8 mouse cellular contexts compared by ENCODE assay signal in genomic region chr13:49449318-49449749, GRCm38 (mm10). TPM values are rescaled to one million over a fixed set of nuclear protein-coding genes. Genes with fewer than 3 reads are reported as not detected.
A peak's percentile ranks its signal among the peaks of the same experiment; 100 is the strongest.
DNase-seq lines count a peak whose midpoint lies in the region; ATAC-seq and TF ChIP-seq lines count a peak whose summit lies in the region.

No protein-coding gene starts in this region.

- no peaks in the 10 kb centered on the region for H3K9me3 ChIP-seq in midbrain, embryonic 10.5 days (replicated peaks)

- peak overlapping the region; percentile 69 for H3K27ac ChIP-seq in gastrocnemius, adult 2 months
- no peak overlapping the region for H3K27ac ChIP-seq in midbrain, embryonic 10.5 days (replicated peaks)

- H3K4me1 ChIP-seq in midbrain, embryonic 10.5 days, result no peaks in the 10 kb centered on the region

- no peak; the same call in 1 of the 2 replicates for TF ChIP-seq CTCF in gastrocnemius, adult 2 months (IDR thresholded peaks at IDR 0.05)

- H3K36me3 ChIP-seq in midbrain, embryonic 10.5 days, result peaks cover 76% of the 10 kb centered on the region

- H3K27me3 ChIP-seq in midbrain, embryonic 10.5 days (ENCODE audit: low read depth, poor library complexity, severe bottlenecking), result no peaks in the 10 kb centered on the region

- no peak overlapping the region for H3K4me3 ChIP-seq in gastrocnemius, adult 2 months
- H3K4me3 ChIP-seq in midbrain, embryonic 10.5 days, result no peak overlapping the region

- ATAC-seq in activated CD4-positive, CD25-positive, alpha-beta regulatory T cell, adult 4 months, result peak; percentile 88

- intact Hi-C loops in gastrocnemius, adult 2 months (cut with DNase I), result loop anchor here (1.0 to 5.0 kb wide), 2 partner anchors 73 to 196 kb away; no protein-coding TSS in a partner anchor
- intact Hi-C loops in left cerebral cortex, postnatal 14 days (cut with DNase I), result no loop called here

- peak; percentile 75 to 83 for DNase-seq in cerebellum, postnatal 4 days (ENCODE audit: low spot score in 2 of 2)
- DNase-seq in gastrocnemius, adult 2 months, result peak; percentile 90
- DNase-seq in induced T-regulatory cell, adult 2 months (ENCODE audit: low read depth), result peak; percentile 83
- peak; percentile 84 to 88 for DNase-seq in left cerebral cortex, postnatal 14 days (ENCODE audit: low spot score in 2 of 2)
- DNase-seq in midbrain, embryonic 10.5 days (ENCODE audit: low spot score), result peak; percentile 71
- DNase-seq in right cerebral cortex, postnatal 4 days, result peak; percentile 88
- DNase-seq in yolk sac, embryonic 10.5 days (ENCODE audit: low spot score), result peak; percentile 66

- 57% methylated on average over 5 of the region's 5 CpGs for WGBS in midbrain, embryonic 10.5 days

RNA-seq across cellular contexts. Expression of gene Ippk, which starts 28.3 kb away (rescaled TPM):
- polyA plus RNA-seq in activated CD4-positive, CD25-positive, alpha-beta regulatory T cell, adult 4 months (2017; shearing (Covaris generic)), result 1 to 10 TPM; 2.7 to 4.6 TPM
- total RNA-seq in gastrocnemius, adult 2 months (2021), result 1 to 10 TPM; 5.6 to 6.3 TPM
- total RNA-seq in left cerebral cortex, postnatal 14 days (2021), result 10 to 100 TPM; 12.8 to 14.2 TPM
- polyA plus RNA-seq in midbrain, embryonic 10.5 days (2016; fragmentation: Nextera tagmentation; extraction: Ambion mirVana), result 18.5 and 20.3 TPM in 2 replicates

RNA-seq across cellular contexts. Expression of gene Tes3-ps, which starts 43.8 kb away (rescaled TPM):
- 1 to 10 TPM; 6.6 to 7.3 TPM for polyA plus RNA-seq in activated CD4-positive, CD25-positive, alpha-beta regulatory T cell, adult 4 months (2017; shearing (Covaris generic))
- 1 to 10 TPM; 1.7 to 2.4 TPM for total RNA-seq in gastrocnemius, adult 2 months (2021)
- total RNA-seq in left cerebral cortex, postnatal 14 days (2021), result 1 to 10 TPM; 1.3 to 2.4 TPM
- polyA plus RNA-seq in midbrain, embryonic 10.5 days (2016; fragmentation: Nextera tagmentation; extraction: Ambion mirVana), result 1.2 and 1.6 TPM in 2 replicates

RNA-seq across cellular contexts. Expression of gene Ecm2, which starts 55.3 kb away (rescaled TPM):
- under 1 TPM; 0.08 to 0.26 TPM for polyA plus RNA-seq in activated CD4-positive, CD25-positive, alpha-beta regulatory T cell, adult 4 months (2017; shearing (Covaris generic))
- 10 to 100 TPM in 1 of 2 experiments, 1 to 10 TPM in 1; 8.0 to 15.0 TPM for total RNA-seq in gastrocnemius, adult 2 months (2021)
- 1 to 10 TPM; 2.0 to 2.4 TPM for total RNA-seq in left cerebral cortex, postnatal 14 days (2021)
- 0.53 and 0.97 TPM in 2 replicates for polyA plus RNA-seq in midbrain, embryonic 10.5 days (2016; fragmentation: Nextera tagmentation; extraction: Ambion mirVana)
